Mouse (Mus musculus) heart, embryonic 16.5 days (tissue): ENCODE measurements around the gene Sesn3. TPM values are rescaled to one million over a fixed set of nuclear protein-coding genes. Genes with fewer than 3 reads are reported as not detected.
"Not testable (repeated sequence)": the region's sequence is repeated elsewhere in the genome, so short reads cannot be mapped to it uniquely, and the experiment has no call there.

Experiments
- ATAC-seq: fragments of 200-750 bp; cut with Nextera tagmentation; replicated peaks from 2 replicates; pipeline ENCODE4 v1.8.0; 2017; ENCODE audit warnings: moderate number of reproducible peaks; ENCODE audit not compliant: insufficient read depth, low FRiP score; ENCODE audit errors: extremely low read depth
- H3K27ac ChIP-seq: fragments of 300-500 bp; sonication (generic); 2 replicates; pipeline ENCODE4 v1.5.1; 2014; ENCODE audit warnings: mild to moderate bottlenecking, low read length, control low read depth, moderate library complexity
- H3K27me3 ChIP-seq: fragments of 300-500 bp; sonication (generic); 2 replicates; pipeline ENCODE4 v1.6.1; 2014; ENCODE audit warnings: low read length, mixed read lengths; ENCODE audit not compliant: control insufficient read depth, insufficient read depth
- H3K36me3 ChIP-seq: fragments of 300-500 bp; sonication (generic); 2 replicates; pipeline ENCODE4 v1.6.1; 2014; ENCODE audit not compliant: control insufficient read depth, insufficient read depth
- H3K4me1 ChIP-seq: fragments of 300-500 bp; sonication (generic); 2 replicates; pipeline ENCODE4 v1.6.1; 2014; ENCODE audit warnings: low read length, mixed read lengths; ENCODE audit not compliant: control insufficient read depth, insufficient read depth
- H3K4me2 ChIP-seq: fragments of 300-500 bp; sonication (generic); 2 replicates; pipeline ENCODE4 v1.6.1; 2014; ENCODE audit warnings: low read depth, mild to moderate bottlenecking, control low read depth, low read length
- H3K4me3 ChIP-seq: fragments of 300-500 bp; sonication (generic); 2 replicates; pipeline ENCODE4 v1.5.1; 2014; ENCODE audit warnings: mild to moderate bottlenecking, control low read depth, low read length
- H3K9ac ChIP-seq: fragments of 300-500 bp; sonication (generic); 2 replicates; pipeline ENCODE4 v1.6.1; 2014; ENCODE audit warnings: low read length, control low read depth
- H3K9me3 ChIP-seq: fragments of 300-500 bp; sonication (generic); replicated peaks from 2 replicates; pipeline ENCODE4 v1.6.1; 2016; ENCODE audit warnings: low read length; ENCODE audit not compliant: control insufficient read depth
- WGBS: fragments of 180-500 bp; shearing (Covaris S2); extraction: QIAGEN DNeasy Blood & Tissue Kit; methylation state at CpG from one replicate; pipeline ENCODE4 v1.1.7; 2014; 5-methylcytosine and 5-hydroxymethylcytosine counted together
- polyA plus RNA-seq: library from polyadenylated mRNA; unstranded; fragments of >200 nt; fragmentation: Nextera tagmentation; extraction: Ambion mirVana; gene quantifications from 2 replicates; pipeline ENCODE4 v1.2.1, GENCODE M21; 2015

The Sesn3 gene
- 9.2 and 10.1 TPM in 2 replicates for polyA plus RNA-seq

GRCm38 (mm10) chr9:14274986-14275720 is at the start of gene Sesn3:
Gene Sesn3, plus strand, starts transcription at chr9:14275067.
- Histone ChIP-seq H3K36me3 (no peaks in the 10 kb centered on the region), H3K4me2 (peak within 1 kb of the TSS; percentile 76), H3K9me3 (no peaks in the 10 kb centered on the region), H3K27me3 (no peaks in the 10 kb centered on the region), H3K4me3 (peak within 1 kb of the TSS; percentile 83), H3K9ac (peak within 1 kb of the TSS; percentile 70), H3K4me1 (no peaks in the 10 kb centered on the region; the same call in none of the 2 replicates), H3K27ac (peak within 1 kb of the TSS; percentile 95)
- peak; percentile 20 for ATAC-seq
- WGBS = under 1% methylated on average over 25 of the region's 25 CpGs

GRCm38 (mm10) chr9:14227086-14227485 is 47.8 kb upstream of the Sesn3 start:
- H3K36me3 ChIP-seq, H3K9ac ChIP-seq, H3K4me1 ChIP-seq, H3K27me3 ChIP-seq, H3K9me3 ChIP-seq, H3K4me2 ChIP-seq, H3K4me3 ChIP-seq, H3K27ac ChIP-seq, ATAC-seq: not testable (repeated sequence)
- 89% methylated on average over 2 of the region's 2 CpGs for WGBS

GRCm38 (mm10) chr9:14233702-14234373 is 41.0 kb upstream of the Sesn3 start:
- Histone ChIP-seq H3K27ac (no peak overlapping the region), H3K9me3 (no peaks in the 10 kb centered on the region), H3K27me3 (no peaks in the 10 kb centered on the region), H3K4me2 (no peak overlapping the region), H3K4me1 (no peaks in the 10 kb centered on the region), H3K9ac (no peak overlapping the region), H3K4me3 (no peak overlapping the region), H3K36me3 (no peaks in the 10 kb centered on the region)
- 44% methylated on average over 7 of the region's 7 CpGs for WGBS
- ATAC-seq = no peak

GRCm38 (mm10) chr9:14235286-14235685 is 39.6 kb upstream of the Sesn3 start:
- no peaks in the 10 kb centered on the region for H3K36me3 ChIP-seq
- no peak overlapping the region for H3K27ac ChIP-seq
- 76% methylated on average over 2 of the region's 2 CpGs for WGBS
- no peak overlapping the region for H3K4me3 ChIP-seq
- H3K4me1 ChIP-seq = no peaks in the 10 kb centered on the region
- no peak for ATAC-seq
- no peak overlapping the region for H3K4me2 ChIP-seq
- H3K27me3 ChIP-seq = no peaks in the 10 kb centered on the region
- H3K9me3 ChIP-seq = no peaks in the 10 kb centered on the region
- no peak overlapping the region for H3K9ac ChIP-seq

- H3K4me2 ChIP-seq, H3K9ac ChIP-seq, H3K27me3 ChIP-seq, H3K27ac ChIP-seq, H3K9me3 ChIP-seq, H3K4me1 ChIP-seq, H3K36me3 ChIP-seq, ATAC-seq, H3K4me3 ChIP-seq: not testable (repeated sequence)
- WGBS = 63% methylated on average over 1 of the region's 1 CpGs
Observed at GRCm38 (mm10) chr9:14241003-14241402, 33.9 kb upstream of the Sesn3 start.

GRCm38 (mm10) chr9:14242308-14242707 is 32.6 kb upstream of the Sesn3 start:
- WGBS = 73% methylated on average over 2 of the region's 2 CpGs
- no peak overlapping the region for H3K4me3 ChIP-seq
- no peaks in the 10 kb centered on the region for H3K9me3 ChIP-seq
- H3K27ac ChIP-seq = no peak overlapping the region
- H3K9ac ChIP-seq = no peak overlapping the region
- no peaks in the 10 kb centered on the region for H3K36me3 ChIP-seq
- no peak for ATAC-seq
- no peaks in the 10 kb centered on the region for H3K4me1 ChIP-seq
- H3K27me3 ChIP-seq = no peaks in the 10 kb centered on the region
- no peak overlapping the region for H3K4me2 ChIP-seq

- peak; percentile 41; the same call in 1 of the 2 replicates for ATAC-seq
- H3K27ac ChIP-seq = no peak overlapping the region
- no peak overlapping the region for H3K4me3 ChIP-seq
- no peaks in the 10 kb centered on the region for H3K36me3 ChIP-seq
- no peak overlapping the region for H3K4me2 ChIP-seq
- WGBS = 52% methylated on average over 9 of the region's 9 CpGs
- no peaks in the 10 kb centered on the region for H3K27me3 ChIP-seq
- H3K4me1 ChIP-seq = peaks cover 3% of the 10 kb centered on the region; the same call in 1 of the 2 replicates
- no peaks in the 10 kb centered on the region for H3K9me3 ChIP-seq
- H3K9ac ChIP-seq = no peak overlapping the region
Observed at GRCm38 (mm10) chr9:14244528-14244927, 30.3 kb upstream of the Sesn3 start.

- 72% methylated on average over 7 of the region's 7 CpGs for WGBS
- no peak overlapping the region for H3K4me2 ChIP-seq
- H3K4me1 ChIP-seq = peaks cover 3% of the 10 kb centered on the region; the same call in 1 of the 2 replicates
- H3K27me3 ChIP-seq = no peaks in the 10 kb centered on the region
- H3K36me3 ChIP-seq = no peaks in the 10 kb centered on the region
- H3K9ac ChIP-seq = no peak overlapping the region
- ATAC-seq = no peak
- H3K9me3 ChIP-seq = no peaks in the 10 kb centered on the region
- no peak overlapping the region for H3K27ac ChIP-seq
- H3K4me3 ChIP-seq = no peak overlapping the region
Observed at GRCm38 (mm10) chr9:14245013-14245586, 29.8 kb upstream of the Sesn3 start.
